Mouse (Mus musculus): ENCODE results near the gene Srl. TPM values are rescaled to one million over a fixed set of nuclear protein-coding genes. Genes with fewer than 3 reads are reported as not detected.

Srl gene
- polyA plus RNA-seq, 1 experiment from 2014 or later = 36.9 TPM

- Histone ChIP-seq H3K4me2 (no peak overlapping the region), H3K9ac (replicated peaks) (no peak overlapping the region), H3K9me3 (no peaks in the 10 kb centered on the region), H3K4me1 (replicated peaks) (no peaks in the 10 kb centered on the region), H3K27ac (no peak overlapping the region), H3K4me3 (replicated peaks) (no peak overlapping the region), H3K27me3 (no peaks in the 10 kb centered on the region), H3K36me3 (no peaks in the 10 kb centered on the region)
- ATAC-seq (ENCODE audit: insufficient number of reproducible peaks, insufficient read depth, low FRiP score, low TSS enrichment, low read depth) = no peak
- WGBS = 71% methylated on average over 4 of the region's 4 CpGs
Measured at GRCm38 (mm10) chr16:4436738-4437137, 104.9 kb downstream of the Srl start.

- WGBS = 84% methylated on average over 2 of the region's 2 CpGs
- ATAC-seq (ENCODE audit: insufficient number of reproducible peaks, insufficient read depth, low FRiP score, low TSS enrichment, low read depth) = no peak
Measured at GRCm38 (mm10) chr16:4435371-4435770, 106.2 kb downstream of the Srl start.

GRCm38 (mm10) chr16:4431841-4432240 is 109.8 kb downstream of the Srl start:
- 72% methylated on average over 4 of the region's 4 CpGs for WGBS
- Histone ChIP-seq H3K4me3 (replicated peaks) (no peak overlapping the region), H3K4me1 (replicated peaks) (no peaks in the 10 kb centered on the region), H3K4me2 (no peak overlapping the region), H3K9ac (replicated peaks) (no peak overlapping the region), H3K36me3 (no peaks in the 10 kb centered on the region), H3K27me3 (no peaks in the 10 kb centered on the region), H3K9me3 (no peaks in the 10 kb centered on the region), H3K27ac (no peak overlapping the region)
- ATAC-seq (ENCODE audit: insufficient number of reproducible peaks, insufficient read depth, low FRiP score, low TSS enrichment, low read depth) = no peak

More at GRCm38 (mm10) chr16:4435371-4435770, 106.2 kb downstream of the Srl start:
- Histone ChIP-seq H3K4me1 (replicated peaks) (no peaks in the 10 kb centered on the region), H3K36me3 (no peaks in the 10 kb centered on the region), H3K9ac (replicated peaks) (no peak overlapping the region), H3K27ac (no peak overlapping the region), H3K4me3 (replicated peaks) (no peak overlapping the region), H3K27me3 (no peaks in the 10 kb centered on the region), H3K4me2 (no peak overlapping the region), H3K9me3 (no peaks in the 10 kb centered on the region)

GRCm38 (mm10) chr16:4431013-4431412 is 110.6 kb downstream of the Srl start:
- Histone ChIP-seq H3K9me3 (no peaks in the 10 kb centered on the region), H3K27me3 (no peaks in the 10 kb centered on the region), H3K4me1 (replicated peaks) (no peaks in the 10 kb centered on the region), H3K27ac (no peak overlapping the region), H3K4me2 (no peak overlapping the region), H3K36me3 (no peaks in the 10 kb centered on the region), H3K9ac (replicated peaks) (no peak overlapping the region), H3K4me3 (replicated peaks) (no peak overlapping the region)
- WGBS = 91% methylated on average over 3 of the region's 3 CpGs
- ATAC-seq (ENCODE audit: insufficient number of reproducible peaks, insufficient read depth, low FRiP score, low TSS enrichment, low read depth) = no peak

- Histone ChIP-seq H3K27ac (no peak overlapping the region), H3K4me2 (no peak overlapping the region), H3K9ac (replicated peaks) (no peak overlapping the region), H3K4me3 (replicated peaks) (no peak overlapping the region), H3K27me3 (no peaks in the 10 kb centered on the region), H3K36me3 (no peaks in the 10 kb centered on the region), H3K9me3 (no peaks in the 10 kb centered on the region), H3K4me1 (replicated peaks) (no peaks in the 10 kb centered on the region)
- 72% methylated on average over 5 of the region's 5 CpGs for WGBS
- no peak for ATAC-seq (ENCODE audit: insufficient number of reproducible peaks, insufficient read depth, low FRiP score, low TSS enrichment, low read depth)
Measured at GRCm38 (mm10) chr16:4430232-4430631, 111.4 kb downstream of the Srl start.

Other genes starting within 250 kb of the Srl start
- 1.6 and 1.7 TPM in 2 replicates for gene Adcy9, start 121.3 kb downstream of the Srl start, polyA plus RNA-seq (2016; fragmentation: Nextera tagmentation; extraction: Ambion mirVana)
- 29.1 and 31.0 TPM in 2 replicates for gene Tfap4, start 18.0 kb upstream of the Srl start, polyA plus RNA-seq (2016; fragmentation: Nextera tagmentation; extraction: Ambion mirVana)
- 28.4 and 32.6 TPM in 2 replicates for gene Glis2, start 52.9 kb upstream of the Srl start, polyA plus RNA-seq (2016; fragmentation: Nextera tagmentation; extraction: Ambion mirVana)
- gene Pam16, start 83.2 kb upstream of the Srl start, polyA plus RNA-seq (2016; fragmentation: Nextera tagmentation; extraction: Ambion mirVana) = 111 and 120 TPM in 2 replicates
- 29.4 and 30.4 TPM in 2 replicates for gene Vasn, start 98.1 kb upstream of the Srl start, polyA plus RNA-seq (2016; fragmentation: Nextera tagmentation; extraction: Ambion mirVana)
- gene Dnaja3, start 98.2 kb upstream of the Srl start, polyA plus RNA-seq (2016; fragmentation: Nextera tagmentation; extraction: Ambion mirVana) = 55.1 and 58.0 TPM in 2 replicates
- 18.6 and 19.6 TPM in 2 replicates for gene Coro7, start 138.0 kb upstream of the Srl start, polyA plus RNA-seq (2016; fragmentation: Nextera tagmentation; extraction: Ambion mirVana)
- gene Nmral1, start 177.5 kb upstream of the Srl start, polyA plus RNA-seq (2016; fragmentation: Nextera tagmentation; extraction: Ambion mirVana) = 179 and 191 TPM in 2 replicates
- 102 and 106 TPM in 2 replicates for gene Hmox2, start 184.5 kb upstream of the Srl start, polyA plus RNA-seq (2016; fragmentation: Nextera tagmentation; extraction: Ambion mirVana)
- gene Cdip1, start 248.5 kb upstream of the Srl start, polyA plus RNA-seq (2016; fragmentation: Nextera tagmentation; extraction: Ambion mirVana) = 90.1 and 93.3 TPM in 2 replicates